Mouse (Mus musculus) liver, embryonic 11.5 days (tissue): ENCODE data around the gene Ptprd. TPM values are rescaled to one million over a fixed set of nuclear protein-coding genes. Genes with fewer than 3 reads are reported as not detected.

Experiments
- ATAC-seq: fragments of 200-750 bp; cut with Nextera tagmentation; replicated peaks from 2 replicates; pipeline ENCODE4 v1.8.0; 2017; ENCODE audit warnings: moderate number of reproducible peaks, mild to moderate bottlenecking, moderate TSS enrichment, moderate library complexity; ENCODE audit not compliant: low FRiP score
- DNase-seq: peaks from one replicate; pipeline ENCODE4 v3.0.0-alpha.2; 2017; ENCODE audit warnings: low spot score
- H3K27ac ChIP-seq: fragments of 300-500 bp; sonication (generic); 2 replicates; pipeline ENCODE4 v1.5.1; 2014; ENCODE audit warnings: mild to moderate bottlenecking, low read depth, low read length, control low read depth
- H3K27me3 ChIP-seq: fragments of 300-500 bp; sonication (generic); replicated peaks from 2 replicates; pipeline ENCODE4 v1.6.1; 2014; ENCODE audit warnings: low read length, mixed read lengths; ENCODE audit not compliant: control insufficient read depth, insufficient read depth
- H3K36me3 ChIP-seq: fragments of 300-500 bp; sonication (generic); 2 replicates; pipeline ENCODE4 v1.6.1; 2014; ENCODE audit warnings: mild to moderate bottlenecking, low read length, moderate library complexity, mixed read lengths; ENCODE audit not compliant: control insufficient read depth, insufficient read depth
- H3K4me1 ChIP-seq: fragments of 300-500 bp; sonication (generic); replicated peaks from 2 replicates; pipeline ENCODE4 v1.6.1; 2014; ENCODE audit warnings: low read length, mixed read lengths; ENCODE audit not compliant: control insufficient read depth, insufficient read depth
- H3K4me2 ChIP-seq: fragments of 300-500 bp; sonication (generic); 2 replicates; pipeline ENCODE4 v1.6.1; 2014; ENCODE audit warnings: mild to moderate bottlenecking, control low read depth, moderate library complexity
- H3K4me3 ChIP-seq: fragments of 300-500 bp; sonication (generic); 2 replicates; pipeline ENCODE4 v1.5.1; 2014; ENCODE audit warnings: low read depth, low read length, control low read depth
- H3K9ac ChIP-seq: fragments of 300-500 bp; sonication (generic); 2 replicates; pipeline ENCODE4 v1.6.1; 2014; ENCODE audit warnings: low read depth, low read length, control low read depth
- H3K9me3 ChIP-seq: fragments of 300-500 bp; sonication (generic); 2 replicates; pipeline ENCODE4 v1.6.1; 2016; ENCODE audit warnings: low read length, inconsistent platforms, mixed read lengths; ENCODE audit not compliant: control insufficient read depth
- WGBS: fragments of 180-500 bp; shearing (Covaris S2); extraction: QIAGEN DNeasy Blood & Tissue Kit; methylation state at CpG from one replicate; pipeline ENCODE4 v1.1.7; 2014; 5-methylcytosine and 5-hydroxymethylcytosine counted together
- polyA plus RNA-seq: library from polyadenylated mRNA; unstranded; fragments of >200 nt; fragmentation: Nextera tagmentation; extraction: Ambion mirVana; gene quantifications from 2 replicates; pipeline ENCODE4 v1.2.1, GENCODE M21; 2014

Gene Ptprd
- polyA plus RNA-seq, 1 experiment from 2014 or later, result 8.4 TPM

DNA sequence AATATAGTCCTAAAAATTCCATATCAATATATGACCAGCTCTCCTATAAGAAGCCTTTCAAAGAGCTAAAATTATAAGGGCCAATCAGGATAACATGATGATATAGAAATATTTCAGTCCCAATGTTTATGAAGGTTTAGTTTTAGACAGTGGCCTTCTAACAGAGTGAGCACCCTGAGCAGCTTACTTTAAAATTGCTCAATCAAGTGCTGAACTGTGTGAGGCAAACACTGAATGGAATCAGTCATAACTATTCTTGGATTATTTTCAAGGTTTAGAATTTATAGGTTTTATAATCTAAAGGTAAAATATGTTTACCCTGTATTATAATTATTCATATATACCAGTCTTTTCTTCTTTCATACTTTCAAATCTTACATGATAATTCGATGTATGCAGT is 134.7 kb downstream of the Ptprd start:
- Histone ChIP-seq H3K36me3 (no peaks in the 10 kb centered on the region), H3K27me3 (no peaks in the 10 kb centered on the region), H3K4me1 (no peaks in the 10 kb centered on the region), H3K4me3 (no peak overlapping the region), H3K27ac (no peak overlapping the region), H3K4me2 (no peak overlapping the region), H3K9ac (no peak overlapping the region), H3K9me3 (no peaks in the 10 kb centered on the region)
- WGBS, result 57% methylated on average over 1 of the region's 1 CpGs
- ATAC-seq (no peak), DNase-seq (no peak)

GRCm38 (mm10) chr4:78038401-78038800 is 173.4 kb downstream of the Ptprd start:
- DNase-seq (no peak), ATAC-seq (no peak)
- Histone ChIP-seq H3K4me3 (no peak overlapping the region), H3K27ac (no peak overlapping the region), H3K9me3 (no peaks in the 10 kb centered on the region), H3K36me3 (no peaks in the 10 kb centered on the region), H3K9ac (no peak overlapping the region), H3K4me2 (no peak overlapping the region), H3K4me1 (no peaks in the 10 kb centered on the region), H3K27me3 (no peaks in the 10 kb centered on the region)
- 86% methylated on average over 5 of the region's 5 CpGs for WGBS

- 65% methylated on average over 1 of the region's 1 CpGs for WGBS
- H3K4me2 ChIP-seq, result no peak overlapping the region
- no peak overlapping the region for H3K4me3 ChIP-seq
- no peaks in the 10 kb centered on the region for H3K36me3 ChIP-seq
- H3K4me1 ChIP-seq, result no peaks in the 10 kb centered on the region
- DNase-seq (no peak), ATAC-seq (no peak)
- no peaks in the 10 kb centered on the region for H3K27me3 ChIP-seq
- no peak overlapping the region for H3K9ac ChIP-seq
- H3K27ac ChIP-seq, result no peak overlapping the region
- no peaks in the 10 kb centered on the region for H3K9me3 ChIP-seq
These were observed 209.7 kb downstream of the Ptprd start for GRCm38 (mm10) chr4:78002065-78002464.

GRCm38 (mm10) chr4:77992709-77993108 is 219.1 kb downstream of the Ptprd start:
- DNase-seq, result no peak
- no peak overlapping the region for H3K4me2 ChIP-seq
- no peaks in the 10 kb centered on the region for H3K27me3 ChIP-seq
- no peaks in the 10 kb centered on the region for H3K9me3 ChIP-seq
- no peaks in the 10 kb centered on the region for H3K4me1 ChIP-seq
- no peak for ATAC-seq
- H3K9ac ChIP-seq, result no peak overlapping the region
- H3K36me3 ChIP-seq, result no peaks in the 10 kb centered on the region
- no peak overlapping the region for H3K27ac ChIP-seq
- 81% methylated on average over 4 of the region's 4 CpGs for WGBS
- no peak overlapping the region for H3K4me3 ChIP-seq

DNA sequence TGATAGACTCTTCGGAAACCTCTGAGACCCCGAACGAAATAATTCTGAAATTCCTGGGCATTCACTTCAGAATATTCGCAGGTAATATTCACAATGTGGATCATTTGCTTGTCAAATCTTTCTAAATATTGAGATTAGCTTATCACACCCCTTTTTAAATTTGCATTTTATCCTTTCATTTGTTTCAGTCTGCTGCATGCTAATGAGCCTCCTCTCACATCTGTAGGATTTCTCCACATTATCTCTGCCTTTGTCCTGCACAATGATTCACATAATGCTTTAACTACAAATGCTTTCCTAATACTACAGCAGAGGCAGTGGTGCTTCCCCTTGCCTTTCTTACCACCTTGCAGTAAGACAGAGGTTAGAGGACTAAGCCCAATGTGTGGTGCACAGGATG is 229.7 kb downstream of the Ptprd start:
- H3K36me3 ChIP-seq, result no peaks in the 10 kb centered on the region
- no peak overlapping the region for H3K9ac ChIP-seq
- no peak for ATAC-seq
- no peaks in the 10 kb centered on the region for H3K27me3 ChIP-seq
- WGBS, result 90% methylated on average over 4 of the region's 4 CpGs
- H3K27ac ChIP-seq, result no peak overlapping the region
- no peaks in the 10 kb centered on the region for H3K9me3 ChIP-seq
- no peak overlapping the region for H3K4me3 ChIP-seq
- H3K4me2 ChIP-seq, result no peak overlapping the region
- H3K4me1 ChIP-seq, result no peaks in the 10 kb centered on the region
- no peak for DNase-seq

GRCm38 (mm10) chr4:77961711-77962110 is 250.1 kb downstream of the Ptprd start:
- ATAC-seq (no peak), DNase-seq (no peak)

DNA sequence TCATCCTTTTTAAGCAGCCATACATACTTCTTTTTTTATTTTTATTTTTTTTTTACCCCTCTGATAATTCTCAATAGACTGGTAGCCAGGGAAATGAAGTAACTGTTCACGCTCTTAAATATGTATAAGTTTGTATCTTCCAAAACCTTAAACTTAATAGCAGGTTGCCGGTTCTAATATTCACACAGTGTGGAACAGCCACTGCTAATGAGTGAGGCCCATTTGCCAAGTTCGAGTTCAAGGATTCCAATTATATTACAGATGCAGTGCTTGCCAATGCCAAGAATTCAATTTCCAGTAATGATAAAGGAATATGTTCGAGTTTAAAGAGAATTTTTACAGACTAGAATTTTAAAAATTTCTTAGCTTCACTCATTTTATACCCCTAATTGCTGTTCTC is 322.3 kb downstream of the Ptprd start:
- Histone ChIP-seq H3K4me3 (no peak overlapping the region), H3K4me2 (no peak overlapping the region), H3K27ac (no peak overlapping the region), H3K4me1 (no peaks in the 10 kb centered on the region), H3K27me3 (no peaks in the 10 kb centered on the region), H3K36me3 (no peaks in the 10 kb centered on the region), H3K9ac (no peak overlapping the region), H3K9me3 (no peaks in the 10 kb centered on the region)
- WGBS, result 77% methylated on average over 4 of the region's 4 CpGs
- ATAC-seq (no peak), DNase-seq (no peak)

More at GRCm38 (mm10) chr4:77961711-77962110, 250.1 kb downstream of the Ptprd start:
- no peak overlapping the region for H3K4me3 ChIP-seq
- H3K4me1 ChIP-seq, result no peaks in the 10 kb centered on the region
- H3K27me3 ChIP-seq, result no peaks in the 10 kb centered on the region
- no peaks in the 10 kb centered on the region; the same call in 1 of the 2 replicates for H3K9me3 ChIP-seq
- 23% methylated on average over 2 of the region's 2 CpGs for WGBS
- H3K9ac ChIP-seq, result no peak overlapping the region
- no peak overlapping the region for H3K27ac ChIP-seq
- no peak overlapping the region for H3K4me2 ChIP-seq
- no peaks in the 10 kb centered on the region for H3K36me3 ChIP-seq

DNA sequence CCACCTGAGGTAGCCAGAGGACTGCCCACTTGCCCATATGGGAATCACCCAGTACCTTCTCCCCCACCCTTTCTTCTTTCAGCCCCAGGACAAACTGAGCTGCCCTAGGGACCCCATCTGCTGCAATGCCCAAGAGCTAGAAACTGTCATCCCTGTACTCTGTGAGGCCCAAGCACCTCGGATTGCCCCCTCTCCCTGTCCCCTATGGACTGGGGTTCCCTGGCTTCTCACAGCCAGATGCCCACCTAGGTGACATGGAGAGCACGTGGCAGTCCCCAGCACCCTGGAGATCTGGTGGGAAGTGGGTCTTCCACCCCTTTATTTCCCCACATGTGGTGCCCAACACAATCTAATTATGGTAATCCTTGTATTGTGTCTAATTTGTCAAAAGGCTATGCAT is 331.5 kb downstream of the Ptprd start:
- DNase-seq, result no peak
- H3K27me3 ChIP-seq, result no peaks in the 10 kb centered on the region
- no peaks in the 10 kb centered on the region for H3K9me3 ChIP-seq
- no peak overlapping the region for H3K9ac ChIP-seq
- H3K4me1 ChIP-seq, result no peaks in the 10 kb centered on the region
- no peak for ATAC-seq
- no peak overlapping the region for H3K4me3 ChIP-seq
- 59% methylated on average over 2 of the region's 2 CpGs for WGBS
- H3K4me2 ChIP-seq, result no peak overlapping the region
- no peaks in the 10 kb centered on the region for H3K36me3 ChIP-seq
- no peak overlapping the region for H3K27ac ChIP-seq

GRCm38 (mm10) chr4:77861269-77861668 is 350.5 kb downstream of the Ptprd start:
- Histone ChIP-seq H3K4me3 (no peak overlapping the region), H3K36me3 (no peaks in the 10 kb centered on the region), H3K9ac (no peak overlapping the region), H3K27ac (no peak overlapping the region), H3K4me1 (no peaks in the 10 kb centered on the region), H3K27me3 (no peaks in the 10 kb centered on the region), H3K9me3 (no peaks in the 10 kb centered on the region), H3K4me2 (no peak overlapping the region)
- ATAC-seq (no peak), DNase-seq (no peak)
- 75% methylated on average over 5 of the region's 5 CpGs for WGBS
